Mouse (Mus musculus): ENCODE results near the gene 4930412O13Rik.

4930412O13Rik gene

GRCm38 (mm10) chr2:9881051-9881591, at the start of gene 4930412O13Rik:
Gene 4930412O13Rik, plus strand, starts transcription at chr2:9881252.
- DNase-seq (ENCODE audit: low spot score): peak; percentile 81

GRCm38 (mm10) chr2:9833712-9834111, 47.3 kb upstream of the 4930412O13Rik start:
- no peak for DNase-seq (ENCODE audit: low spot score)

GRCm38 (mm10) chr2:9835195-9835594, 45.9 kb upstream of the 4930412O13Rik start:
- peak; percentile 43 for DNase-seq (ENCODE audit: low spot score)

GRCm38 (mm10) chr2:9852851-9853576, 28.0 kb upstream of the 4930412O13Rik start:
- no peak for DNase-seq (ENCODE audit: low spot score)

- no peak for DNase-seq (ENCODE audit: low spot score)
Observed at GRCm38 (mm10) chr2:9855861-9856260, 25.2 kb upstream of the 4930412O13Rik start.

GRCm38 (mm10) chr2:9860698-9861097, 20.4 kb upstream of the 4930412O13Rik start:
- DNase-seq (ENCODE audit: low spot score): no peak

- no peak for DNase-seq (ENCODE audit: low spot score)
Observed at GRCm38 (mm10) chr2:9867092-9867825, 13.8 kb upstream of the 4930412O13Rik start.

GRCm38 (mm10) chr2:9871141-9871716, 9.8 kb upstream of the 4930412O13Rik start:
- peak; percentile 17 for DNase-seq (ENCODE audit: low spot score)

- no peak for DNase-seq (ENCODE audit: low spot score)
Observed at GRCm38 (mm10) chr2:9871798-9872197, 9.3 kb upstream of the 4930412O13Rik start.

GRCm38 (mm10) chr2:9872682-9873081, 8.4 kb upstream of the 4930412O13Rik start:
- peak; percentile 46 for DNase-seq (ENCODE audit: low spot score)

GRCm38 (mm10) chr2:9873757-9874156, 7.3 kb upstream of the 4930412O13Rik start:
- DNase-seq (ENCODE audit: low spot score): no peak

- peak; percentile 39 for DNase-seq (ENCODE audit: low spot score)
Observed at GRCm38 (mm10) chr2:9874467-9875219, 6.4 kb upstream of the 4930412O13Rik start.

GRCm38 (mm10) chr2:9875220-9875619, 5.8 kb upstream of the 4930412O13Rik start:
- peak; percentile 21 for DNase-seq (ENCODE audit: low spot score)

- peak; percentile 36 for DNase-seq (ENCODE audit: low spot score)
Observed at GRCm38 (mm10) chr2:9875676-9876357, 5.2 kb upstream of the 4930412O13Rik start.

- DNase-seq (ENCODE audit: low spot score): peak; percentile 26
Observed at GRCm38 (mm10) chr2:9876621-9877325, 4.3 kb upstream of the 4930412O13Rik start.

GRCm38 (mm10) chr2:9877326-9877690, 3.7 kb upstream of the 4930412O13Rik start:
- peak; percentile 59 for DNase-seq (ENCODE audit: low spot score)

- DNase-seq (ENCODE audit: low spot score): no peak
Observed at GRCm38 (mm10) chr2:9877966-9878563, 3.0 kb upstream of the 4930412O13Rik start.

GRCm38 (mm10) chr2:9878564-9879081, 2.4 kb upstream of the 4930412O13Rik start:
- peak; percentile 89 for DNase-seq (ENCODE audit: low spot score)

- DNase-seq (ENCODE audit: low spot score): peak; percentile 48
Observed at GRCm38 (mm10) chr2:9879092-9879491, 2.0 kb upstream of the 4930412O13Rik start.

- DNase-seq (ENCODE audit: low spot score): peak; percentile 98
Observed at GRCm38 (mm10) chr2:9879493-9879892, 1.6 kb upstream of the 4930412O13Rik start.

Data from embryo, embryonic 10 days (tissue).